Mouse (Mus musculus) left cerebral cortex, adult 6 months (tissue): ENCODE data around the gene Rtl8c. TPM values are rescaled to one million over a fixed set of nuclear protein-coding genes. Genes with fewer than 3 reads are reported as not detected.

Experiments
- long read RNA-seq, 2 experiments: library from polyadenylated mRNA; unstranded; transcript quantifications; one replicate each; pipeline ENCODE4 v2.0.0; 2019 to 2020
- polyA plus RNA-seq: library from polyadenylated mRNA; unstranded; fragments of <200 nt; fragmentation: Nextera tagmentation; gene quantifications from 2 replicates; pipeline ENCODE4 v1.2.3, GENCODE M21; 2021

The Rtl8c gene
- 326 and 330 TPM in 2 replicates for polyA plus RNA-seq
- long read RNA-seq, experiment 1, partial matches to known transcripts: 0 of 62 reads
- long read RNA-seq, experiment 1, other reads (novel, unspliced or antisense): 62 of 62 reads
- long read RNA-seq, experiment 2, partial matches to known transcripts: 19 of 251 reads
- long read RNA-seq, experiment 2, other reads (novel, unspliced or antisense): 232 of 251 reads

DNA sequence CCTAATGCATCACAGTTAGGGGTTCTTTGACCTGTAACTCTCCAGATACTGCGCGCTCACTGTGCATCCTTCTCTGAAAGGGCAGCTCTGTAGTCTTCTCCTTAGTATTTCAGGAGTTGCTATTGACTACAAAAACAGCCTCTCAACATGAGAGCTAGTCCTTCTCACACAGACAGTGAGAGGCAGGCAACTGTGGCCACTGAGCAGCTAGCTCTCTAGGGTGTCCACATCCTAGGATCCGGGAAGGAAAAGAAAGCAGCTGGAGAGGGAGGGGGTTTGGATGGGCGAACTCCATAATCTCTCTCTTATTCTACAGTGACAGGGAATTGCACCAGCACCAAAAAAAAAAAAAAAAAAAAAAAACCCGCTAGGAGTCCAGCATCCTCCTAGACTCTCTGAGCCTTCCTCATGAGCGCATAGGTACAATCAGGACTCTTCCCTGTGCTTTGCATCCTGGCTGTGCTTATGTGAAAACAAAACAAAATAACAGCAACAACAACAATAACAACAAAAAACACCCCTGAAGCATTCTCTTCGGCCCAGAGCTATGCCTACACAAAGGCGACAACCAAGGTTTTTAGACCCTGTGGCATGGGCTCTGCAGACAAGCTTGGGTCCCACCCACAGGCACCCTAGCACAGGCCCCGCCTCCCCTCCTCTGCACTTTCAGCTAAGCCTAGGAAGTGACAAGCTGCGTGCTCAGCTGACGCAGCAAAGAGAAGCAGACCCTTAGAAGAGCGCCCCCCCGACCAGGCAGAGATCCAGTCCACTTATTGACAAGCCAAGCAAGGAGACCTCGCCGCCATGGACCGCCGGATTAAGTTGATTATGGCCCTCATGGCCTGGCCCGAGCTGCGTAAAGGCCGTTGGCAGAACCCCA lies at the start of gene Rtl8c:
TSS of gene Rtl8c (plus strand) at position 791 of the 880 bp plus-strand sequence.

GRCm38 (mm10) chrX:53608879-53609278 lies 1.0 kb downstream of the Rtl8c start, which contains the start of gene Gm14597:
TSS of gene Gm14597 (minus strand) at chrX:53608979.

DNA sequence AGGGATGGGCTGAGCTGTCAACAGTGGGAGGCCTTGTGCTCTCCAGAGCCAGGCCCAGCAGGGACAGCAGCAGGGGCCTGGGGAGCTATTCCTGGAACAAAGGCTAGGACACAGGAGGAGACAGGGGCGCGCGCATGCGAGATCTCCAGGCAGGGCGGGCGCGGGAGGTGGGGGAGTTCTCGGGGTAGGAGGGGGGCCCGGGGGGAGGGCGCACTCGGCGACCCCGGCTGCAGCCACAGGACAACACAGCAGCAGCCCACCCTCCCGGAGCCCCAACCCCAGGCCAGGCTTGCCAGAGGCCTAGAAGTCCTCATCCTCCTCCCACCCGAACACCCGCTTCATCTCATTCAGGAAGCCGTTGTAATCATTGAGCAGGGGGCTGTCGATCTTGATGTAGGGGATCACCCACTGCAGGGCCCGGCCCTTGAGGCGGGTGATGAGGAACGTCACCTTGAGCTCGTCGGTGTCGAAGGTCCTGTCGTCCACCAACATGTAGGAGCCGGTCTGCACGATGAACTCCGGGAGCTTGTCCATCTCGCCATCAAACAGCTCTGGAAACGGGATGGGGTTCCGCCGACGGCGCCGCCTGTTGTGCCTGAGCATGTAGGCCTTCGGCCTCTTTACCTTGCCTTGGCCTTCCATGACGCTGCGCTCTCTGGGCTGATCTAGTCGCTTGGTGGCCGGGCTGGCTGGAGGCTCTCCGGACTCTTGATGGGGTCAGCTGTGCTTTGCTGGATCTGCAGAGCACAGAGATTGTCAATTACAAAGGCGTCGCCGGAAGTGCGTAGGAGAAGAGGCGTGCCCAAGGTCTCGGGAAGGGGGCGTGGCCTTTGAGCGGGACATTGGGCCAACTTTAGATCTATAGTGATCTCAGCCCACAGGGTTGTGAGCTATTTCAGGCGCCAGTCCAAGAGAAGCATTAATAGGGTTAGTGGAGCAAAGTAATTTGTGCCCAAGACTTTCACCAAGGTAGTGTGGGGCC lies 35.4 kb downstream of the Rtl8c start, which contains the start of gene Rtl8a:
TSS of gene Rtl8a (minus strand) at position 703 of the 982 bp plus-strand sequence.

Other genes starting within 250 kb of the Rtl8c start
- 13.0 and 18.4 TPM in 2 replicates for gene Mospd1, start 237.5 kb upstream of the Rtl8c start, polyA plus RNA-seq
- gene Etd, start 173.1 kb upstream of the Rtl8c start, polyA plus RNA-seq: not detected in 2 replicates
- gene Gm14597, start 947 bp downstream of the Rtl8c start, polyA plus RNA-seq: 0.34 TPM in 1 of 2 replicates, not detected in the other
- 82.4 and 135 TPM in 2 replicates for gene Rtl8a, start 35.6 kb downstream of the Rtl8c start, polyA plus RNA-seq
- 29.4 and 95.4 TPM in 2 replicates for gene Rtl8b, start 62.4 kb downstream of the Rtl8c start, polyA plus RNA-seq
- gene 4930502E18Rik, start 116.8 kb downstream of the Rtl8c start, polyA plus RNA-seq: 0.44 and 0.65 TPM in 2 replicates
- not detected in 2 replicates for gene 1700013H16Rik, start 149.8 kb downstream of the Rtl8c start, polyA plus RNA-seq
- gene Zfp36l3, start 168.4 kb downstream of the Rtl8c start, polyA plus RNA-seq: not detected in 2 replicates
- gene Xlr, start 189.7 kb downstream of the Rtl8c start, polyA plus RNA-seq: 2.7 and 2.9 TPM in 2 replicates